Mouse (Mus musculus) left cerebral cortex, adult 8-10 months (tissue): ENCODE measurements around the gene Met. TPM values are rescaled to one million over a fixed set of nuclear protein-coding genes. Genes with fewer than 3 reads are reported as not detected.

Experiments
- DNase-seq, 2 experiments: peaks; one replicate each; pipeline ENCODE4 v3.0.0; 2022; ENCODE audit warnings: low spot score in 2 of 2
- total RNA-seq, 4 experiments: library from RNA; stranded (reverse); gene quantifications; 2 replicates each; pipeline ENCODE4 v1.2.4; 2022

Gene Met
- total RNA-seq, 4 experiments from 2014 or later: 4.4 to 6.4 (median 4.7) TPM

DNA sequence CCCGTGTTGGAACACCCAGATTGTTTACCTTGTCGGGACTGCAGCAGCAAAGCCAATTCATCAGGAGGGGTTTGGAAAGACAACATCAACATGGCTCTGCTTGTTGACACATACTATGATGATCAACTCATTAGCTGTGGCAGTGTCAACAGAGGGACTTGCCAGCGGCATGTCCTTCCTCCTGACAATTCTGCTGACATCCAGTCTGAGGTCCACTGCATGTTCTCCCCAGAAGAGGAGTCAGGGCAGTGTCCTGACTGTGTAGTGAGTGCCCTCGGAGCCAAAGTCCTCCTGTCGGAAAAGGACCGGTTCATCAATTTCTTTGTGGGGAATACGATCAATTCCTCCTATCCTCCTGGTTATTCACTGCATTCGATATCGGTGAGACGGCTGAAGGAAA lies 27.9 kb downstream of the Met start:
- DNase-seq: no peak

DNA sequence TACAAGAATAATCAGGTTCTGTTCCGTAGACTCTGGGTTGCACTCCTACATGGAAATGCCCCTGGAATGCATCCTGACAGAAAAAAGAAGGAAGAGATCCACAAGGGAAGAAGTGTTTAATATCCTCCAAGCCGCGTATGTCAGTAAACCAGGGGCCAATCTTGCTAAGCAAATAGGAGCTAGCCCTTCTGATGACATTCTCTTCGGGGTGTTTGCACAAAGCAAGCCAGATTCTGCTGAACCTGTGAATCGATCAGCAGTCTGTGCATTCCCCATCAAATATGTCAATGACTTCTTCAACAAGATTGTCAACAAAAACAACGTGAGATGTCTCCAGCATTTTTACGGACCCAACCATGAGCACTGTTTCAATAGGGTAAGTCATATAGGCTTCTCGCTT lies 28.5 kb downstream of the Met start:
- DNase-seq: no peak

DNA sequence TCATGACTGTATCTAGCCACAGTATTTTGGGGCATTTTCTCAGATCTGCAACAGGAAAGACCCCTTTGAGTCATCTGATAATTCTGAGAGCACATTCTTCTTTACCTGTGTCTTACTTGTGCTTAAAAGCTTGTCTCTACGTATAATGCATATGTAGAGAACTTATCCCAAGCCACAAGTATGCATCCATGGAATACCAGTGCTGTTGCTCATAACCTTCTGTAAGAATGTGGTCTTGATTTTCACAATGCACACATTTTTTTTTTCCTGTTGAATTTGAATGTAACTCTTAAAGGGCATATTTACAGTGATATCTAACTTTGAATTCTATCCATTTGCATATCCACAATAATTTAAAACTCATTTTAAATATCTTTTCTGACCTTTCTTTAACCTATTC lies 31.8 kb downstream of the Met start:
- DNase-seq: no peak

DNA sequence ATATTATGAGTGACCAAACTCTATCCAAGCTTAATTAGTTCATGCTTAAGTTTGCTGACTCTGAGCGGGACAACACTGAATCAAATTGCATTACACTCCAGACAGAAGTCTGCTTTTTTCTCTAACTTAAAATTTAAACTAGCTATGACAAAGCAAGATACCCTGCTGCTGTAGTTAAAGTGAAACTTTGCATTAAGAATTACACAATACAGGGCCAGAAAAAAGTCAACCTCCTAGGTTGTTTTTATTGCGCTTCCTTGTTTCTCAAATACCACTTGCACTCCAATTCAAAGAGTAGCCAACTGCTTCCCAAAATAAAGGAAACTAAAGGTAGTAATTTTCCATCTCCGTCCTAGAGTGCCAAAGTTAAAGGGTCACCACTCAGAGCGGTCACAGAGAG lies 33.8 kb downstream of the Met start:
- no peak for DNase-seq

DNA sequence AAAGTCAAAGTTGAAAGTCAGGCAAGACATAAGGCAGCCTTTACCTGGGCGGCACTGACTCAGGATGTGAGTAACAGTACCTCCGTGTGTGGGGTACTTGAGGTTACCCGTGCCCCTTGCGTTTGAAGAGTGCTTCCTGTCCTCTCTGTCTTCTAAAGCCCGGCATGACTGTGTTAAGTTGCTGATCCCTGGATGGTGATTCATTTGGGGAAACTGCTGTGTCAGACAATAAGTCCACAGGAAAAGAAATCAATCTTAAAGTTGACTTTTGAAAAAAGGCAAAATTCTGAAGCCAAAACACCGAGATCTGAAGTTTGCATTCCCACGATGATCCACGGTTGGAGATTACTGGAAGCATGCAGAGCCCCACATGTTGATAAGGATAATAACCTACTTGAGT lies 35.2 kb downstream of the Met start:
- no peak for DNase-seq

DNA sequence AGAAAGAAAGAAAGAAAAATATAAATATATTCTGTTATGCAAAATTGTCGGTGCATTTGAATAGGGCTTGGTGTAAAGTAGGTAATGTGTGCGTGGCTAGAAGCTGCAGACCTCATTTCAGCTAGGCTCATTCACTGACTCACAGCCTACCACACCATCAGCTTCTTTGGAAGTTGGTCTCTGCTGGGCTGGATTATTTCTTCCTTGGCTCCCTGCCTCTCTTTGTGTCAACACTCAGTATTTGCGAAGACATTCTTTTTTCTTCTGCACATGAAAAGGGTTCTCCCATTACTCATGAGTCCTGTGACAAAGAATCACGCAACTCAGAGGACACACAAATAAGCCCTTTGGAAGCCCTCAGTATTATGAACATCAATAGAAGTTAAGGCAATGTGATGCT lies 37.8 kb downstream of the Met start:
- DNase-seq: no peak

DNA sequence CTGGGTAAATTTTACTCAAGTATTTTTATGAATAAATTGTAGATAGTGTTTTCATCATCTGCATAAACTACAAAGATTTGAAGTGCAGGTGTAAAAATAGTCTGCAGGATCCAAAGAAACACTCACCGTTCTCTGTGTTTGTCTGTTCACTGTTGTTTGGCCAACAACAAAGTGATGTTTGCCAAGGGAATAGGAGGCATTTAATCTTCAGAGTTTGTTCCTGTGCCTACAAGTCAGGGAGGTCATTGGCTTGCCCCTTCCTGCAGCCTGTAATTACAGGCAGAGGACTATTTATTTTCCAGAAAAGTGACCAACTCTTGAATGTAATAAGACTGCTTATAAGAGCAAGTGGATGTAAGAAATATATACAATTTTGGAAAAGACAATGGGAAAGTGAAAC lies 38.7 kb downstream of the Met start:
- DNase-seq: no peak

DNA sequence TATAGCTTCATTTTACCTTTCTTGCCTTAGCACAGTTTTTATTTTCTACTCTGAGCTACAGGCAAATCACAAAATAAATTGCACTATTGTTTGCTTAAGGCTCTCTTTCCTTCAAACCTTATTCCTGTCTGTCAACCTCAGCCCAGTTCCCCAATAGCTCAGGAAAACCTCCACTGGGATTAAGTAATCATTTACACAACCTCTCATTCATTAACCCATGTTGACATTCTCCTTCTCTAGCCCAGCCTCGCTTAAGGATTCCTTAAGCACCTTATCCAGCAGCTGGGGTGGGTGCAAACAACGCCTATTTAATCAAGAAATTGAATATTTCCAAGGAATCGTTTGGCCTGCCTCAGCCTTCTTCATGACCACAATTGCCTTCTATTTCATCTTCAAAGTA lies 40.1 kb downstream of the Met start:
- DNase-seq: no peak

DNA sequence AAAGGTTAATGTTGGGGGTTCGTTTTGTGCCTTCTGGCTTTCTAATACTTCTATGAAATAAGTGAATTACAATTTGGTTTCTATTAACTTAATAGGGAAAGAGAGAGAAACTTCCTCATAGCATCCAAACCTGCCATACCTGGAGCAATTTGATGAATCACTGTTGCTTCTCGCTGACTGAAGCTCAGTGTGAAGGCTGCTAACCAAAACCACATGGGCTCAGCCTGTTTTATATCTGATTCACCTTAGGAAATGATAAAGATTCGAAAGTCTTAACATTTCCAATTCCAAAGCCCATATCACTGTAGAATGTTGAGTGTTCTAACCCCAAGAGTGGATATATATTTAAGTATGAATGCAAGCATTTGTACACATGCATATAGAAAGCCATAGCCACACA lies 41.9 kb downstream of the Met start:
- no peak for DNase-seq

DNA sequence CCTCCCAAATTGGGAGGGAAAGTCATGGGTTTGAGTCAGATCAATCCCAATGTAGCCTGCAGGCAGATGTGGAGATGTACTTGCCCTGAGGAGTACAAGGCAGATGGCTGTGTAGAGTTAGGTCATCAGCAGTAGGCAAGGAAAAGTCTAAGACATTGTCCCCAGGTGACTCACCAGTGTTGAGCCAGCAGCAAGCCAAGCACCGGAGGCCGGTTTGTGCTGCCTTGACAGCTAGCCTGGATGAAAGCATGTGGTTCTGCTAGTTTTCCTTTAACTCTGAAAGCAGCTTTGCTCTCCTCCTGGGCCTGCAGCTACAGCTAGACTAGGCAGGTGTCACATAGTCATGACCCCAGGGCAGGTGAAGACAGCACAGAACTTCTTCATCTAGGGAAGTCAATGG lies 43.2 kb downstream of the Met start:
- DNase-seq: no peak

DNA sequence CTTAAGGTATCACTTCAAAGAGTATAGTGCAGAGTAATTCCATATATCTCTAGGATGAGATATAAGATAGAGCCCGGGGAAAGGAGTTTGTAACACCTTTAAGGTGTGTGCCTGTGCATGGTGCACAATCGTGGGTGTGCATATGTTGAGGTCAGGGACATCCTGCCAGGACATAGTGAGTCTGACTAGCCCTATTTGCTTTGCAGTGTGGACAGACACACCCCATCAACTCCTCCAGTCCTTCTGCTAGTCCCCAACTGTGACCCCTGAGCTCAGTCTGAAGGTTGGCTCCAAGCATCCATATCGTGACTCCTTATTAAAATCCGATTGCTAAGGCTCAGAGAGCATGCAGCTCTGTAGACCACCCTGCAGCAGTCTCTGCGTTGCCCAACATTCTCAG lies 44.6 kb downstream of the Met start:
- no peak for DNase-seq

DNA sequence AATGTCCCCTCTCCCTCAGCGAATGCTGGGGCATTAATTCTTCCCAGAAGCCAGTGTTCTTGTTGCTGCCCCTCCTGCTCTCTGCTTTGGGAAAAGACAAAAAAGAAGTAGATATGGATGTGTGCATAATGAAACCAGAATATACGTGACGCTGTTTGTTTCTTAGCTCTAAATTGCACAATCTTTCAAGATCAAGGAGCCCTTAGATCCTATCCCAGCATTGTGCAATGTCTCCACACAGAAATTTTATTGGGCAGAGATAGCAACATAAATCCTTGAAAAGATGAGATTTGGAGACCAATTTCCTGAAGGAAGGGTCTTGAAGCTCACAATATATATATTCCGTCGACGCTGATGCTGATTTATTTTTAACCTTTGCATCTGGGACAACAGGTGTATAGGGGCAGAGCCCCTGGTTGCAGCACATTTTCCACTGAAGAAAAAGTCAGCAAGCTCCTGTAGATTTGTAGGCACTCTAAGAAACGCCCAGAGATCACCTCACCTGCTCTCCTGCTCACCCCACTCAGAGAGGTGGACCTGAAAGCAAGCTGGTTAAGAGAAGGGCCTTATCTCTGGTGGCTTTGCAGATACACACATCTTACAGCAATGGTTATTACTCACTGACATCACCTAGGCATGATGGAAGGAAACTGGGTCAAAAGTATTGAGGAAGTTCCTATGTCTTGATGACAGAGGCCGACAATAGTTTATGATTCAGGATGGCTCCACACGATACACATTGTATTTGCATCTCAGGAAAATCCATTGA lies 45.2 kb downstream of the Met start:
- DNase-seq: no peak

DNA sequence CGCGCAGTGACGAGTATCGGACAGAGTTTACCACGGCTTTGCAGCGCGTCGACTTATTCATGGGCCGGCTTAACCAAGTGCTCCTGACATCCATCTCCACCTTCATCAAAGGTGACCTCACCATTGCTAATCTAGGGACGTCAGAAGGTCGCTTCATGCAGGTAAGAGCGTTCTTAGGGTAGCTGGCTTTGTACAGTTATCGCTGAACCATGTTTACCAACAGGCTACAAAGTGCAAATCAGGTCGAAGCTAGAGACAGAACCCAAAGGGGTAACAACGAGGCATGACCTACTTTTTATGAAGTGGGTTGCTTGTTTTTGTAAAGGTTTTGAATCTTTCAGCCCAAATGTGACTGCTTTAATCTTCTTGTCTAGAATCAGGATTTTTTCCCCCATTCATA lies 49.8 kb downstream of the Met start:
- no peak for DNase-seq

DNA sequence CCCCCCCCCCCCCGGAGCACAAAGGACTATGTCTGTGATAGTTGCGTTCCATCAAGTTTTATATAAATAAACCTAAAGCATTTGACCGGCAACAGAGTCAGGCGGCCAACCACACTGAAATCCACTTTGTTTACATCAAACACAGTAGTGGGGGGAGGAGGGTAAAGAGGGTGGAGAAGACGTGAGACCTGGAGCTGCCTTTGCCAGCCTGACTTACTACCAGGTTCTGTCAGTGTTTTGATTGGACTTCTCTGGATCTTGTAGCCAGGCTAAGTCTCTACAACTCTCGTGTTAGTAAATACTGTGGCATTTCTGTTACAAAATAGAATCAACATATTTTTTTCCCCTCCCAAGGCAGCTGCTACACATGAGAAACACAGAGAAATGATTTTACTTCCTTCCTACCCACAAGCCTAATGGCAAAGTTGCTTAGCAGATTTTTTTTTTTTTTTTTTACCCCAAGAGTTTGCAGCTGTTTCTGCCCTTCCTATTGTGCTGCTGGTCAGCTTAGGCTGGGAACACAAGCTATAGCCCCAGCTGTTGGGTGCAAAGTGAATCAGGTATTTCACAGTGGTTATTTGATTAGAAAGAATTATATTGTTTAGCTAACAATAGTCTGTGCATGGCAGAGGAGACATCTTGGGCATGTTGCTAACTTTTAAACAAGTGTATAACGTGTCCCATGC lies 52.3 kb downstream of the Met start:
- no peak for DNase-seq

DNA sequence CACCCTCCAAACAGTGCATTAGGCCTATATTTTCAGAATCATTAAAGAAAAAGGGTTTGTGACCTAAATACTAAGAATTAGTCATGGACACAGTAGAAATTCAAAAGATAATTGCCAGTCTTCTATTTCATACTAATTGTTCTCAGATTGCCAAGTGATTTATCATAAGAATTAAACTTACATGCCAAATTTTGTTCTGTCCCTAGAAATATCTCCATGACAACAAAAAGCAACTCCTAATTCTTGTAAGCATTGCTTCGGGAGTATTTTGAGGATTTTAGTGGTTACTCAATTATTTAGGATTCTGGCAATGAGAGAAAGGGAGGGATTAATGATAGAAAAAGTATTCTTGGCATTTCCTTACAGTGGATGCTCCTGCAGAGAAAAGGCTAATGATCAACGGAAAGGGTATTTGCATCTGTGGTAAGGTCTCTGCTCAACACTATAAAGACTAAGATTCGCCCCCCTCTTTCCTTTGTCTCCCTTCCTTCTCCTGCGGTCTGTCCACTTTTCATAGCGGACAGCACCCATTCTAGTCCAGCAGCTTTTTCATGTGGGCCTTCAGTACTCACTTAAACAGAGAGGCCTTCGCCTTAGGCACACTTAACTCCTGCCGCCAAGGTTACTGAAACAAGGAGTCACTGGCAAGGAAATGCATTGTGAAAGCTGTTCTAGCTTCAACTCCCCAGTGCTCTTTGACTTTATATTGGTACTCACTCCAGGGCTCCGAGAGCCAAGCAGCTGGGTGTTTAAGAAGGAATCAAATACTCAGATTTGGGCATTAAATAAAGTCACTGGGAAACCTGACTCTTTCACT lies 58.5 kb downstream of the Met start:
- DNase-seq: no peak

DNA sequence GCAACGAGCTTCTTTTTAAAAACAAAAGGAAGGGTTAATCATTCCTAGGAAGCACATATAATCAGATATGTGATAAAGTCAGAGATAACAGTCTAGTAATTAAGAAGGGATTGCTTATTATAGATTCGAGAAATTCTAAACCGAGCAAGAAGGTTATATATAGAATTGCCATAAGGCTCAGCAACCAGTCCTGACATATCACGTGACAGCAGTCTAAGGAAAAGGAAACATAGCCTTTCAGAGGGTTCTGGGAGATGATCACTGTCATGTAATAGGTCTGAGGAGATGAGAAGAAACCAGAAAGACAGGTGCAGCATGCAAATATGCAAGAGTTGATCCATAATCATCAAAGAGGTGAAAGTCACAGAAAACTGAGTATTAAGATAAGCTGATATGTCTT lies 59.3 kb downstream of the Met start:
- DNase-seq: no peak

DNA sequence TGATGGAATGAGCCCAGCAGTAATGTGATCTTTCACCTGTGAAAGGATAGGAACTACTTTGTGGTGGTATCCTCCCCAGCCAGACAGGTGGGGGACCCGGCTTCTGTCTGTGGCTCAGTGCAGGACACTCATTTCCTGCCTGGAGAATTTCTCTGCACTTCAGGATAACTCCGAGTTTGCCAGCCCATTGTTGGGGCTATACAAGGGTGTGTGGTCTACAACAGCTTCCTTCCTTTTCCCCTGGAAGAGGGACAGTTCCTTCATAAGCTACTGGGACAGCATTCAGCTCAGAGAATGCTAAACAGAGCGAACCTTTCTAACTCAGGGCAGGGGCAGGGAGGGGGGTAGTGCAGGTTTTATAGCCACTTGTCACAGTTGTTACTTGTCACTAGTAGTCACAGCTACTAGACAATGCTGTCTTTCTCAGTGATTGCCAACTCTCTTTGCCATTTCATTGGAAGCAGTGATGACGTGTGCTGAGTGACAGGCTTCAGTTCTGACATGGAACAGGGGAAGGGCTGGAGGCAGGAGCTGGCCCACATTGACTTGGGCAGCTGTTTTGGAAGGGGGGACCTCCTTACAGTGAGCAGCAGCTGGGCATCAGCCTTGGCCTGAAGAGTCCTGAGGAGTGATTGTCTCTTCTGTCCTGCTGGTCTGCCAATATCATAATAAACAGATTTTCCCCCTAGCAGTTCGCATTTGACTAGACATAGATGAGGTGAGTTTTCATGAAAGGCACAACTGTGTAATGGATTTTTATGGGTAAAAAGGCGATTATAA lies 66.1 kb downstream of the Met start:
- no peak for DNase-seq

DNA sequence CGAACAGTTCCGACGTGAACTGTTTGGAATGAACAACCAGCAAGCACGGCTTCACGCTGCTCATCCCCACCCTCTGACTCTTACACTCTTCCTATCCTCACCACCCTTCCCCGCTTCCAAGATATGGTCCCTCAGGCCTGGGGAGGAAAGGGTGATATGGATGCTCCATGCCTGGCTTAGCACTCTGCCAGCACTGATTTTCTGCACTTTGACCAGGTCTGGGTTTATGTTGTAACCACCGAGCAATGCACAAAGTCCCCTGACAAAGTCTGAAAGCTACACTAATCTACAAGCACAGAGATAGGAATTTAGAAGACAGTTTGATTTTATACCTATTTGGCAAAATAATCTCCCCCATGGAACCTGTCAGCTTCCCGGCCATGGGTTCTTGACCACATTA lies 78.0 kb downstream of the Met start:
- DNase-seq: no peak

DNA sequence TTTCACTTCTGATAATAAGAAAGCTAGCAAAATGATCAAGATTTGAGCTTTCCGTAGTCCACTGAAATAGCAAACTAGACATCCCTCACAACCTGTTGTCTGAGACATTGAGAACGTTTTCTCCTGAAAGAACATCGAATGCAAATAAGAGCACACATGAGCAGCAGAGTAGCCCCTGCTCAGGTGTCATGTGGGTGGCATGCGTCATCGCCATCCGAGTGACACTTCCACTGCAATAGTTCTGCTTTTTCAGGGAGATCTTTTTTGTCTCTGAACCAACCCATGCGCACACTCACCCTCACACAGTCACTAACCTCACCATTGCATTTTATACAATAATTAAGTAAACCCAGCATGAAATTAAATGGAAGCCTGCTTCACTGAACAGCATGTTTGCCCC lies 78.8 kb downstream of the Met start:
- DNase-seq: no peak

DNA sequence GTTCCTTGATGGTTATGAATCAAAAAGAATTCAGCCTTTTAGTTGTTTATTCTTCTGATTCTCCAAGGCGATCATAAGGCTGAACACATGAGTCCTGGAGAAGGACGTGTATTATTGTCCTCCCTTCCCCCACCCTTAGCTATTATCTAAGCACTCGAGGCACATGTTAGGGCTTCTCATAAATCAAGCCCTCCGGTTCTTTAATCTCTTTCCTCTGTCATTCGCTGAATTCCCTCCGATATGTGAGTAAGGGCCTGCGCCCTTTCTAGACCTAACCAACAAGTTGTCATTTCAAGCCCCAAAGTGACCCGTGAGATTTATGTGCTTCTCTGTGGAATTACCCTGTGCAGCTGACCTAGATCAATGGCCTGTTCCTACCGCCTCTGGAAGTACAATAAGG lies 81.9 kb downstream of the Met start:
- no peak for DNase-seq

DNA sequence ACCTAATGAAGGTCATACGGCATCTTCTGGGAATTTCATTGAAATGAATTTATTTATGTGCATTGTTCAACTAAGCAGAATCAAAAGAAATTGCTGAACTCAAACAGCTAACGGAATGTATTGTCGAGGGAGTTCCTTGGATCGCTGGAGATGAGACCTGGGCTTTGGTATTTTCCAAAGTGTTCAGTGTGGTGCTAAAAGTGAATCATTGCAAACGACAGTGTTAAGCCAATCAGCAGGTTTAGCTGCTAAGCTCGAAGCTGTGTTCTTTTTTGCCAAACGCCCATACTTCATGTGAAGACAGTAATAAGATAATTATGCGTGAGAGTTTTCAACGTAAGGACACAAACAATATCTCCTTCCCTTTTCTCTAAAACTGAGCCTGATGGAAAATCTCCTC lies 82.7 kb downstream of the Met start:
- no peak for DNase-seq

DNA sequence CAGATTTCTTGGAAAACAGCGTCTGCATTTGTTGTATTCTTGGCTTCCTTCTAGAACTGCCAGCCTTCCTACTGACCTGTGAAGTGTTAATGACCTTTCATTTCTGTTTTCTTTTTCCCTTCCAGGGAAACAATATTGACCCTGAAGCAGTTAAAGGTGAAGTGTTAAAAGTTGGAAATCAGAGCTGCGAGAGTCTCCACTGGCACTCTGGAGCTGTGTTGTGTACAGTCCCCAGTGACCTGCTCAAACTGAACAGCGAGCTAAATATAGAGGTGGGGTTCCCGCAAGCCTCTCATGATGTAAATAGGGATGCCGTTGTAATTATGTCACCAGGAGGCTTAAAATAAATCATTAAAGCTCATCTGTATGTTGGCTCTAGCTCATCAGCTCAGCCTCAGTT lies 83.2 kb downstream of the Met start:
- no peak for DNase-seq
